Mouse (Mus musculus) kidney, adult 2 months (tissue): ENCODE data around the gene Rom1.

Source experiments
- CTCF ChIP-seq: fragments of 200-500 bp; conservative IDR thresholded peaks from 2 replicates; pipeline ENCODE4 v1.5.1; 2011; ENCODE audit warnings: low read depth, mild to moderate bottlenecking, control low read depth, low read length, moderate library complexity, mixed read lengths; ENCODE audit not compliant: insufficient read depth, insufficient read length
- POLR2A ChIP-seq: fragments of 200-500 bp; IDR thresholded peaks from one replicate; pipeline ENCODE4 v1.6.1; 2011; ENCODE audit warnings: low read depth, low read length, control low read depth

DNA sequence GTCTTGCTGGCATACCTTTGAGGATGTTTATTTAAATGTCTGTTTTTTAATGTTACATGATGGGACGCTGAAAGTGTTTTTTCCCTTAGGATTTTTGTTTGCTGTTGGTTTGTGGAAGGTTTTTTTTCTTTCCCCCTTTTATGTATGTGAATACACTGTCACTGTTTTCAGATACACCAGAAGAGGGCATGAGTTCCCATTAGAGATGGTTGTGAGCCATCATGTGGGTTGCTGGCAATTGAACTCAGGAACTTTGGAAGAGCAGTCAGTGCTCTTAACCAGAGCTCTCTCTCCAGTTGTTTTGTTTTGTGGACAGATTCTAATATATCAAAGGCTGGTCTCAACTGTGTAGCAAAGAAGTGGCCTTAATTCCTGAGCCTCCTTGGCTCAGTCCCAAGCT lies 45.5 kb upstream of the Rom1 start:
- no peak for TF ChIP-seq CTCF
- no peak for TF ChIP-seq POLR2A
